Mouse (Mus musculus): ENCODE measurements at regions not wholly inside any gene's neighbourhood (a gene's known extent, or its start where the extent isn't known, plus 50 kb on each side); places are given as distances from the start of the nearest gene placed in this dataset.

GRCm38 (mm10) chr8:113581098-113581497, 54.3 kb upstream of the Mon1b start:
- in situ Hi-C loops (cut with MseI, MboI), result loop anchor here in 1 of 2 experiments (5.0 to 25.0 kb wide), 2 partner anchors 51 to 469 kb away; no protein-coding TSS in a partner anchor

GRCm38 (mm10) chr8:113581704-113582103, 53.7 kb upstream of the Mon1b start:
- in situ Hi-C loops (cut with MseI, MboI), result loop anchor here in 1 of 2 experiments (5.0 to 25.0 kb wide), 2 partner anchors 51 to 469 kb away; no protein-coding TSS in a partner anchor

- in situ Hi-C loops (cut with MseI, MboI), result loop anchor here in 1 of 2 experiments (5.0 to 25.0 kb wide), 2 partner anchors 50 to 470 kb away; no protein-coding TSS in a partner anchor
Measured at GRCm38 (mm10) chr8:113582180-113582975, 53.0 kb upstream of the Mon1b start.

- in situ Hi-C loops (cut with MseI, MboI), result loop anchor here in 1 of 2 experiments (5.0 to 25.0 kb wide), 2 partner anchors 48 to 472 kb away; no protein-coding TSS in a partner anchor
Measured at GRCm38 (mm10) chr8:113583801-113584200, 51.6 kb upstream of the Mon1b start.
